Mouse (Mus musculus) large intestine, adult 2 months (tissue): Measurements from ENCODE around the gene Eya4. TPM values are rescaled to one million over a fixed set of nuclear protein-coding genes. Genes with fewer than 3 reads are reported as not detected.

Experiments
- DNase-seq: peaks from one replicate; pipeline ENCODE4 v3.0.0-alpha.2; 2012; ENCODE audit warnings: low read depth, low spot score
- WGBS: fragments of 180-500 bp; shearing (Covaris S2); methylation state at CpG from one replicate; pipeline ENCODE4 v1.1.7; 2018; 5-methylcytosine and 5-hydroxymethylcytosine counted together
- polyA plus RNA-seq: library from polyadenylated mRNA; depleted of rRNA; stranded (reverse); fragments of >200 nt; gene quantifications from 2 replicates; pipeline ENCODE4 v1.2.3, GENCODE M21; 2012

The Eya4 gene
- polyA plus RNA-seq, 1 experiment, result 0.02 TPM

- 36% methylated on average over 11 of the region's 11 CpGs for WGBS
- DNase-seq, result no peak
These were observed 113.7 kb downstream of the Eya4 start for GRCm38 (mm10) chr10:23236918-23237317.

DNA sequence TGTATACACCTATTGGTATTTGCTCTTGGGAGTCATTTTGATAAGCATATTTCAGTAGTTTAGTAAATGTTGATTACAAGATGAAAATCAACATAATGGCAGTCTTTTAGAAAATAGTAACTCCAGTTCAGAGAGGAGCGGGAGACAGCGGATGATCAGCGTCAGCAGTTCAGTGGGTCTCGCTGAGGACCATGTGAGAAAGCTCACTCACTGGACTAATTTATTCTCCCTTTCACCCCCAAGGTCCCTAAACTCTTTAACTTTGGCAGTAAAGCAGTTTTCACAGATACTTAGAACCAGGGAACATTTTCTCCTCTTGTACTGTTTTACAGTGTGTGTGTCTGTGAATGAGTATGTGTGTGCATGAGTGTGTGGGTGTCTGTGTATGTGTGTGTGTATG lies 115.2 kb downstream of the Eya4 start:
- WGBS, result 87% methylated on average over 4 of the region's 4 CpGs
- no peak for DNase-seq

- DNase-seq, result no peak
- 64% methylated on average over 6 of the region's 6 CpGs for WGBS
These were observed 117.2 kb downstream of the Eya4 start for GRCm38 (mm10) chr10:23233425-23233824.

DNA sequence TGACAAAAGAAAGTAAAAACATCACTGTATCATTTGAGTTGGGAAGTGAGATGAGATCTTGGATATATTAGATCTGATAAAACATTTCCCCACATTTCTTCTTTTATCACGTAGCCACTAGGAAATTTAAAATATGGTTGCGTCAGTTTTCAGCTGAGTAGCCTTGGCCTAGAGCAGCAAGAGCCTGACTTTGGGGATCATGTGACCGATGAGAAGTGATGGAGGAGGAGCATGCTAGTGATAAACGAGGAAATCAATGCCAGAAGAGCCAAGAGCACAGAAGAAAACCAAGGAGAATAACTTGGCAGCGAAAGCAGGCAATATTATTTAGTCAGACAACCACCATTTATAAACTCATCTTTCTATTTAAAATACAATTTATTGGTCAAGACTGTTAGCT lies 119.7 kb downstream of the Eya4 start:
- WGBS, result 71% methylated on average over 5 of the region's 5 CpGs

DNA sequence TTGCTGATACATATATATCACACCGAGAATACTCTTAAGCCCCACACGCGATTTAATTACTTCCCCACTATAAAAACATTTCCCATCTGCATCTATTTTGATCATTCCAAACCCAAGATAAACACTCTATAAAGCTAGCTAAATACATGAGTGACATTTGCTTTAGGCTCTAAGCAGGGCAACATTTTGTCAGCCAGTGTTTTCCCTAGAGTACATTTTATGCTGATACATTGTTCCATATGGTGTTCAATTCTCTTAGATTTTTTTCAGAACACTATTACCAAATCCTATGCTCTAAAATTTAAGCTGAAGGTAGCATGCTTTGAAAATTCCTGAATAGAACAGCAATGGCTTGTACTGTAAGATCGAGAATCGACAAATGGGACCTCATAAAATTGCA lies 127.2 kb downstream of the Eya4 start:
- no peak for DNase-seq
- 77% methylated on average over 5 of the region's 5 CpGs for WGBS

More for the DNA sequence above, 119.7 kb downstream of the Eya4 start:
- DNase-seq, result no peak

DNA sequence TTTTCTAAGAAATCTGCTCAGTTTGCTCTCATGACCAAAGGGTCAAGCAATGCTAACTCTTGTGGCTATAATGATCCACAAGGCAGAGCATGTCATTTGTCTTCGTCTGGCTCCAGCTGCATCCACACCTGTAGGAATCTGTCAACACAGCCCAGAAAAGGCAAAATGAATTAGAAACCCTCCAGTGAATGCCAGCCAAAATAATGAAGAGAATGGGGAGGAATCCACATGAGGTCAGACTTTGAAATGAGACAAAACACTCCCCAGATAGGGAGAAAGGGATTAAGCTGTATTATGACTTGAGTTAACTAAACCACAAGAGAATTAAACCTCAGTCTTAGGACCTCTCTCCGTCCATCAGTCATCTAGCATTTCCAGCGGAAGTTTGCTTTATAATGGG lies 130.2 kb downstream of the Eya4 start:
- WGBS, result 77% methylated on average over 3 of the region's 3 CpGs
- no peak for DNase-seq

DNA sequence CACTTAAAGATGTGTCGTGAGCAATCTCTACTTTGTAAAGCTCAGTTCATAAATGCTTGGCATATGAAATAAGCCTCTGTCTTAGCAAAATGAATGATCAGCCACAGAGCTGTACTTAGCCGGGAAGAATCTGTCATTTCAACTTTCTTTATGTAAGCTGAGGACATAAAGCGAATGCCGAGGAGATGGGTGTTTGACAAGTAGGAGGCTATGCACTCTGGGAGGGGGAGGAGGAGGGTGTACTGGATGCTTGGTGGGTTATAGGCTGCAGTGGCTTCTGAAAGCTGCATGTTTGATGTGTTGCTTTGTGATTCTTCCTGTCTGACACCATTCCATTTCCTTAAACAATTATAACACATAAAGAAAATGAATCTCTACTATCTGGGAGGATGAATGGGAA lies 133.8 kb downstream of the Eya4 start:
- DNase-seq, result no peak
- 60% methylated on average over 4 of the region's 4 CpGs for WGBS

DNA sequence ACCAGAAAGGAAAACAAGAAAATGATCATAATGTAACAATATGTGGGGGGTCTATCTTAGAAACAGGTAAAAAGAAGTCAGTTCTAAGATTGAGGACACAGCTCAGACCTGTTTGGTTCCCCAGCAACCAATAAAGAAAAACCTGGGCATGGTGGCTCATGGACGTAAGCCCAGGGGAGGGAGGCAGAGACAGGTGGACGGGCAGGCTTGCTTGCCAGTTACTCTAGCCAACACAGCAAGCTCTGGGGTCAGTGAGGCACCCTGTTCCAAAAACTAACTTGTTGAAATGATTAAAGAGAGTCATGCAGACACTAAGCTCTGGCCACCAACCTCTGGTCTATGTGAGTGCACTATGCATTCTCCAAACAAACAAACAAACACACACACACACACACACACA lies 139.2 kb downstream of the Eya4 start:
- DNase-seq, result no peak
- WGBS, result 75% methylated on average over 2 of the region's 2 CpGs

DNA sequence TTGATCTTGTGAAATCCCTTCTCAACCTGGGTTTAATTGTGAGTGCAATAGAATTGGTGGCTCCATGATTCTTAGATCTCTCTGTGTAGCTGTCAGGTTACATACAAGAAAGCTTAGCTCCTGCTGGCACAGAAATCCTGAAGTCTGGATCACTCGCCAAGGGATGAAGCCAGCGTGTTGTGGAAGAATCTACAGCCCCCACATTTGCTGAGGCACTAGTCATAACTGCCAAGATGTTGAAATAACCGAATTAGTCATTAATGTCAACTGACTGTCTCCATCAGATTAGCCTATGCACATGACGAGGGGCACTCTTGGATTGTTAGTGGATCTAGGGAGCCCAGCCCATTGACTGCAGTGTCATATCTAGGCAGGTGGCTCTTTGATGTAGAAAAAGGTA lies 146.7 kb downstream of the Eya4 start:
- 52% methylated on average over 4 of the region's 4 CpGs for WGBS
- DNase-seq, result no peak

DNA sequence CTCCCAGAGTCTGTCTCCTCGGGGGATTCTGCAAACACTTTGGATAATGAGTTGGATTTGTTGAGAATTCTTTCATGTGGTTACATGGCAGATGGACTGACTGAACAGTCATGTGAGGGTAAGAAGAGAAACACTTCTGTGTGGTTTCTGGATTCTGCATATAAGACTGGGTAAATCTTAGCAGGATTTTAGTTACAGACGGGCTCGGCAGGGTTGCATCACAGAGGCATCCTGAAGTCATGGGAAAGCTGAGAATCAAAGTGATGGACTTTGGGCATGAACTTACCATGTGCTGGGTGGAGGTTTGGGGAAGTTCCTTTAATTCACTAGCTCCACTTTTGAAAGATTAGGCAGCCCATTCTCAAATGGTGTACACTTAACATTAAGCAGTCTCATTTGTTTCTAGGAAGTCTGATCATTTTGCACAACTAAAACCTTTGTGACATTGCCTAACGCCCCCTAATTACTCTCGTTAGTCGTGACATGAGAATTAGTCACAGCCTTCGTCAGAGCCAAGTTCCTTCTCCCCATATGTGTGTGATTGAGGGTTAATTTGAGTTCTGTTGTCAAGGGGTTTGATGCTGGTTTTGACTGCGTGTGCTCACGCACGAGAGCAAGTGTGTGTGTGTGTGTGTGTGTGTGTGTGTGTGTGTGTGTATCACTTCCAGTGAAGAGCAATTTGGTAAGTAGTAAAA lies 147.3 kb downstream of the Eya4 start:
- WGBS, result 70% methylated on average over 10 of the region's 10 CpGs
- no peak for DNase-seq

DNA sequence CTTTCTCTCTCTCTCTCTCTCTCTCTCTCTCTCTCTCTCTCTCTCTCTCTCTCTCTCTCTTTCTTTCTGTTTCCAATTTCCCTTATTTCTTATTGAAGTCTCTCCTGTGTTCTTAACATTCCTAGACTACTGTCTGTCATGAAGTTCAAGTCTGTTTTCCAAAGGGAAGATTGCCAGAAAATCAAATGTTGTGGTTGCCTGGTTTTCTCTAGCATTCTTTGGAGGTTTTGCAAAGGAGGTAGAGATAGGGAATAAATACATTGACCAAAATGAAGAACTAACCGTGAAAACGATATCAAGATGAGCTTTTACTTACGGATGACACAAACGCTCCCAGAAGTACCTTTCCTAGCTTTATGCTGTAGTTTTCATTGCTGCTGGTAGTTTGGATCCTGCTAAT lies 148.0 kb downstream of the Eya4 start:
- whole genome bisulfite sequencing, result 94% methylated on average over 4 of the region's 4 CpGs
- DNase-seq, result no peak

GRCm38 (mm10) chr10:23198251-23198650 lies 152.3 kb downstream of the Eya4 start:
- DNase-seq, result no peak
- 34% methylated on average over 5 of the region's 5 CpGs for WGBS

DNA sequence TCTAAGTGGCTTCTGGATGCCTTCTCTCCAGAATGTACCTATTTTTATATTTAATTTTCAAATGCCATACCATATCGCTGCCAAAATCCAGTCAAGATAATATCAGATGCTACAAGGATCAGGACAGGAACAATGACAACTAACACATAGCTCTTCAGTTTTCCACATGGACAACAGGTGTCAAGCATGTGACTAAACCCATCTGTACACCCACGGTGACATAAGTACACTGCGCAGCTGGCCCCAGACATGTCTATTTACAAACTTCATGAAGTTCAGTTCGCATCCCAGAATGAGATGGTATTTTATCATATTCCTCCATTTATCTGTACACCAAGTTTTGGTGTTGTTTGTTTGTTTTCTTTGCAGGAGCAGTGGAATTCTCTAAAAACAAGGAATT lies 154.2 kb downstream of the Eya4 start:
- WGBS, result 90% methylated on average over 4 of the region's 4 CpGs

GRCm38 (mm10) chr10:23195337-23195736 lies 155.2 kb downstream of the Eya4 start:
- 73% methylated on average over 2 of the region's 2 CpGs for WGBS
- no peak for DNase-seq

More for the DNA sequence above, 154.2 kb downstream of the Eya4 start:
- DNase-seq, result no peak

DNA sequence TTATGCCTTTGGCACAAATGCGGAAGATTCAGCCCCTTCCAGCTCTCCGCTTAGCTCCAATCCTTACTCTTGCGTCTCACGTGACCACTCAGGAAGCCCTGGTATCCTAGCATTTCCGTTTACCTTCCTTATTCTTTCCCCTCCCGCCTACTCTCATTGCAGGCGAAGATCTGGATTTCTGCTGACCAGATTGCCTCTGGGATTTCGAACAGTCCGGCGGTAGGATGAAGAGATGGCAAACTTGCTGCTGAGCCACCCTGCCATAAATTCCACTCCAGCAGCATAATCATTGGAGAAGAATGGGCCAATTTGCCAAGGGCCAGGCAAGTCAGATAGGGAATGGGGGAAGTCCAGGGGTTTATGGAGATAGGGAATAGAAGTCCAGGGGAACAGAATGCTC lies 160.8 kb downstream of the Eya4 start:
- WGBS, result 51% methylated on average over 10 of the region's 10 CpGs
- no peak for DNase-seq

- WGBS, result 87% methylated on average over 6 of the region's 6 CpGs
These were observed 165.2 kb downstream of the Eya4 start for GRCm38 (mm10) chr10:23185391-23185790.

GRCm38 (mm10) chr10:23181572-23182493 lies 168.8 kb downstream of the Eya4 start:
- DNase-seq, result no peak
- WGBS, result 59% methylated on average over 11 of the region's 11 CpGs

More at GRCm38 (mm10) chr10:23185391-23185790, 165.2 kb downstream of the Eya4 start:
- no peak for DNase-seq

GRCm38 (mm10) chr10:23179285-23179684 lies 171.3 kb downstream of the Eya4 start:
- WGBS, result 77% methylated on average over 6 of the region's 6 CpGs
- no peak for DNase-seq

DNA sequence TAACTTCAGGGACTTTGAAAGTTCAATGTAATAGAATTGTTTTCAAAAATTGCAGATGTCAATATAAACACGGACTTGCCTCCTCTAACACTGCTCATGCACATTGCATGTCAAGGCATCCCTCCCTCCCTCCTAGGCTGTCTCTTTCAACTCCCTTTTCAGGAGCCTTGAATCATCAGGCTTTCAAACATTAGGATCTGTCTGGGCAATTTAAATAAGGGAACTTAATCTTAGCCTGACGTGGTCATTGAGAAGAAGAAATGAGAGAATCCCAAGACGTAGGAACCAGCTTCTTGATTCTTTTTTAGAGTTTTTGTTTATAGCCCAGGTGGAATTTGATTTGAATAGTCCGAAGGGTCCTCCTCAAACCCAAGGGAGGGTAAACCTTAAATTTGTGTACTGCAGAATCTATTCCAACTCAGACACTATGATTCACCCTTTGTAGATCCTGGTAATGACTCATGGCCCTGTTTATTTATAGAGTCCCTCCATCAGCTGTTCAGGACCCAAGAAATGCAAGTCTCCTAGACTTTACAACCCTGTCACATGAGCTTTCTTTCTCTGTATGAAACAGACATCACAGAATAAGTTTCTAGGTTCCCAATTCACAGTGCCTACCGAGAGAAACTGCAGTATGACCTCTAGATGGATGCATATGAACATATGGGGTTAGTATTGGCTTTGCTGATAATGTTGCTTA lies 173.1 kb downstream of the Eya4 start:
- no peak for DNase-seq
- WGBS, result 60% methylated on average over 5 of the region's 5 CpGs

DNA sequence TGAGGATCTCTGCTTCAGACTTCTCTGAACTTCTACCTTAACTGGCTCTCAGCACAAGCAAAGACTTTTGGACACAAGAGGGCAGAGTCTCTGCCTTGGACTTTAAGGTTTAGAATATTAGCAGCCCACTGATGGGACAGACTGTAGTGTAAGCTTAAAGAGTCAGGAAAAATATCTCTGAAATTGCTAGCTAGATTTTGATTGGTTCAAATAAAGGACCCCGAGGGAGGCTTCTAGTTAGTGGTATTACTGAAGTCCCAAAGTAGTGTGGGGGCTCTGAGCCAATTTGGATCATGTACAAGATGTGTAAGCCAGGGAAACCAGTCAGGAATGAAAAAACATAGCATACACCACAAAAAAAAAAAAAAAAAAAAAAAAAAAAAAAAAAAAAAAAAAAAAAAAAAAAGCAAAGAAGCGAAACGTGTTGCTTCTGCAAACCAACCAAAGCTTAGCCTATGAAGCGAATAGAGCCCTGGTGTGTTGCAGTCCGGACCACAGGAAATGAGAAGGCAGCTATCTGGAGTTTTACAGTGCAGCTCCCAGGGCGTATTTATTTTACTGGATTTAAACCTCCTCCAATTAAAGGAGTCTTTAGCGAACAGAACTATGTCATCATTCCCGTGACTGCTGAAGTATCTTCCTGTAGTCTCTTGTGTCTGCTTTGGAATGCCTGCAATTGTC lies 173.8 kb downstream of the Eya4 start:
- no peak for DNase-seq
- 45% methylated on average over 8 of the region's 8 CpGs for WGBS
